Mouse (Mus musculus): Measurements from ENCODE around the gene Coq3. TPM values are rescaled to one million over a fixed set of nuclear protein-coding genes. Genes with fewer than 3 reads are reported as not detected.

Gene Coq3
- polyA plus RNA-seq, 1 experiment, result 0.10 TPM

- Histone ChIP-seq H3K36me3 (ENCODE audit: control insufficient read depth) (no peaks in the 10 kb centered on the region), H3K4me1 (ENCODE audit: control insufficient read depth) (no peaks in the 10 kb centered on the region), H3K4me3 (replicated peaks) (no peak overlapping the region), H3K27me3 (ENCODE audit: control insufficient read depth) (no peaks in the 10 kb centered on the region), H3K9me3 (ENCODE audit: control insufficient read depth, low read length) (no peaks in the 10 kb centered on the region)
- TF ChIP-seq TAL1 (IDR thresholded peaks at IDR 0.05; ENCODE audit: low read length) (no peak), GATA1 (IDR thresholded peaks at IDR 0.05; ENCODE audit: low read length) (no peak)
These were observed 78.3 kb downstream of the Coq3 start for GRCm38 (mm10) chr4:21957570-21958321.

Other genes with a start within 250 kb of the Coq3 start
- gene Prdm13, start 193.7 kb upstream of the Coq3 start, polyA plus RNA-seq (2012), result not detected in 2 replicates
- gene Ccnc, start 152.0 kb upstream of the Coq3 start, polyA plus RNA-seq (2012), result 0.04 and 0.11 TPM in 2 replicates
- gene Usp45, start 112.5 kb upstream of the Coq3 start, polyA plus RNA-seq (2012), result 0.33 and 0.43 TPM in 2 replicates
- gene Tstd3, start 112.5 kb upstream of the Coq3 start, polyA plus RNA-seq (2012), result 0.54 and 0.60 TPM in 2 replicates
- gene Pnisr, start 32.1 kb upstream of the Coq3 start, polyA plus RNA-seq (2012), result 3.9 and 4.5 TPM in 2 replicates
- gene Faxc, start 51.7 kb downstream of the Coq3 start, polyA plus RNA-seq (2012), result not detected in 2 replicates